Mouse (Mus musculus) left cerebral cortex, adult 18-20 months (tissue): ENCODE measurements at regions not wholly inside any gene's neighbourhood (a gene's known extent, or its start where the extent isn't known, plus 50 kb on each side); places are given as distances from the start of the nearest gene placed in this dataset.
A peak's percentile ranks its signal among the peaks of the same experiment; 100 is the strongest.

Experiments used
- DNase-seq, 2 experiments: peaks; one replicate each; pipeline ENCODE4 v3.0.0; 2021 to 2022; ENCODE audit warnings: low spot score in 2 of 2, mixed read lengths in 1 of 2

DNA sequence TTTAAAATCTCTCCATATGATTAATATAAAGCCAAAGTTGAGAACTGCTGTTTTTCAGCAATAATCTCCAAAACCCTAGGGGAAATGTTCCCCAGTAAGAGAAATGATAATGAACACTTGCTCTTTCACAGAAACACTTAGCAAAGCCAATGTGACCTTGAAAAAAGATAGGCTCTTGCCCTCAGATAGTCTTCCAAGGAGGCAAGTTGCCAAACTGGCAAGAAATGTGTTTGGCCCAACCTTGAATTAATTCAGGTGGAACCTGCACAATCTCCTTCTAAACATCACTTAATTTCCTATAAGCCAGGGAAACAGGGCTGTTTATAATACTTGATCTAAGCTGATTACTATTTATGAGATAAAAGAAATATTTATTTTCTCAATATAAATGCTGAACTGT lies 244.0 kb upstream of the Gnaz start:
- no peak for DNase-seq

- no peak for DNase-seq
These were observed 217.5 kb upstream of the Gnaz start for GRCm38 (mm10) chr10:74749446-74749845.

DNA sequence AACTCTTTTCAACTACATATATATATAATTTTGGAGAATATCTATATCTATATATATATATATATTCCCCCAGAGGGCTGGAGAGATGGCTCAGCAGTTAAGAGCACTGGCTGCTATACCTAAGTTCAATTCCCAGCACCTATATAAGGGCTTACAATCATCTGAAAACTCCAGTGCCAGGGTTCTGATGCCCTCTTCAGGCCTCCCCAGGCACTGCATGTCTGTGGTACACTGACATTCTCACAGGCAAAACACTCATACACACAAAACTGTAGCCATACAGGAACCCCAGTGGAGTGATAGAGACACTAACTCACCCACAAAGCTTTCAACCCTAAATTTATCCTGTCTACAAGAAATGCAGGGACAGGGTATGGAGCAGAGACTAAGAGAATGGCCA lies 216.1 kb upstream of the Gnaz start:
- DNase-seq = no peak

DNA sequence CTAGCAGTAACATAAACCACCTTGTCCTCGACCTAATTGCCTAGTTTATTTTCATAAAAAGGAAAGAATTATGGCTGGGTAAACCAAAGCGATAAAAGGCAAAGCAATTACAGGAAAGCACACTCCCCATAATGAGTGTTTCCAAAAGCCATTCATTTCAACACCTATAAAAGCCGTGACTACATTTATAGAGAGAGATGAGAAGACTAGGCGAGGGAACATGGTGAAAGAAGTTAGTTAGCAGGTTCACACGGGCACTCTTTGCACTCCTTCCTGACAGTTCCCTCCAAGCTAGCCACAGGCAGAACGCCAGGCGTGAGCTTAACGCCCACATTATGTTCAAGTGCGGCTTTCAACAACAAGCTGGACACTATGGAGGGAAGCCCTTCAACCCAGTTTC lies 206.2 kb upstream of the Gnaz start:
- DNase-seq = no peak

DNA sequence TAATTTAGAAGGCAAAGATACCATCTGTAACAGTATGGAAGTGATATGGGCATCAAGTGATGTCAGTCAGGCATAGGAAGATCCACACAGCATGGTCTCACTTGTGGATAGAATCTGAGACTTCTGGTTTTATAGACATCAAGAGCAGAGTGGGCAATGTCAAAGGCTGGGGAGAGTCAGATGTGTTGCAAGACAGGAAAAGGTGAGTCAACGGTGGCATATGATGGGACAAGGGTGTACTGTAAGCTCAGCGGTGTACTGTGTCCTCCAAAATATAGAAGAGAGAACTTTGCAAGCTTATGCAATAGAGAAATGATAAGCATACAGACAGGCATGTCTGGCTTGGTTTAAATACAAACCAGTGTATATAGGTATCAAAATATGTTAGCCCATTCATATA lies 177.7 kb upstream of the Gnaz start:
- DNase-seq = no peak

DNA sequence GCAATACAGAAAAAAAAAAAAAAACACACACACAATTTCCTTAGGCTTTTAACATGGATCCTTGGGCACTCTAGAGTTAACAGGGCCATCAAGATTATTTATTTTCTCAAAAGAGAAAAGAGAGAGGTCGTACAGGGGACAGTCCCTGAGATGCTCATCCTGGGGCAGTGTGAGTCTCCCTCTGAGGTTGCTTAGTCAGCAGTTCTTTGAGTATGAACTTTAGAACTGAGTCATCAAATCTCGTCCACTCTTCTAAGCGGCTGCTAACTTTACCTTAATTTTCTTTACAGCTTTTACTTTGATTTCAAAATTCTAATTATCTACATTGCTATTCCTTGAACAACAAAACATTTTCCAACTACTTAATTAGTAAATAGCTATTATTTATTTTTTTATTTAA lies 177.0 kb upstream of the Gnaz start:
- no peak for DNase-seq

DNA sequence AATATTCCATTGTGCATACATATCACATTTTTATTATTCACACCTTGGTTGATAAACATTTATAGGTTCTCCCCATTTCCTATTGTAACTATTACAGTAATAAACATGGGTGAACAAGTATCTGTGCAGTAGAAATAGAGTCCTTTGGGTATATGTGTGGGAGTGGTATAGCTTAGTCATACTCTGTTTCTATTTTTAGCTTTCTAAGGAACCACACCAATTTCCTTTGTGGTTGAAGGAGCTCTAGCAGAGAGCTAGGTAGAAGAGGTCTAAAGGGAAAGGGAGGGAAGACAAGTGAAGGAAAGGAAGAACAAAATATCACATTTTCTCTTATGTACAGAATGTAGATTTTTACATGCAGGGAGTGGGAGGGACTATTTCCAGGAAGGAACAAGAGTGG lies 143.6 kb upstream of the Gnaz start:
- DNase-seq = no peak

GRCm38 (mm10) chr10:74834359-74834758 lies 132.6 kb upstream of the Gnaz start:
- no peak for DNase-seq

GRCm38 (mm10) chr10:74848372-74848771 lies 118.6 kb upstream of the Gnaz start:
- DNase-seq = peak; percentile 78 to 80

DNA sequence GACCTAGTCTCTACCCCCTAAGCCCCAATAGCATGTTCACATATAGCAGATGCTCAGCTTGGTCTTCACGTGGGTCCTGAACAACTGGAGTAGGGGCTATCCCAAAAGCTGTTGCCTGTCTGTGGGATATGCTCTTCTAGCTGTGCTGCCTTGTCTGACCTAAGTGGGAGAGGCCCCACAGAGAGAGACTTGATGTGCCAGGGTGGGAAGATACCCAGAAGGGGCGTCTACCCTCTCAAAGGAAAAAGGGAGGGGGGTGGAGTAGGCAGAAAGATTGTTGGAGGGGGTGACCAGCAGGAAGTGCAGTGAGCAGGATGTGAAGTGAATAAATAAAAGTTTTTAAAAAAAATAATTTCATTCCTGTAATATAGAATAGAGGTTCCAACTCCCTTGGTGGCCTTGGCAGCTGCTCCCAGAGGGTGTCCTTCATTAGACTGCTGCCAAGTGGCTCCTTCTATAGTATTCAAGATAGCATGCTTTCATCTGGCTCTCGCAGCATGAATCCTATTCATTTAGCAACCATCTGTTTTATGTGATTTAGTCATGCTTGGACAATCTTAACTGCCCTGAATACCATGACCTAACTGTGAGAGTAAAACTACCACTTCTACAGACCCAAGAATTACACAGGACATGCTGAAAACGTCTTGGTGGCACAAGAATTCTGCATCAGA lies 111.8 kb upstream of the Gnaz start:
- DNase-seq = peak in 1 of 2 experiments; percentile 3
